Mouse (Mus musculus) ES-E14 (cell line): ENCODE results near the gene Tmem30c. TPM values are rescaled to one million over a fixed set of nuclear protein-coding genes. Genes with fewer than 3 reads are reported as not detected.

Source experiments
- DNase-seq: peaks from one replicate; pipeline ENCODE4 v3.0.0-alpha.2; 2013; ENCODE audit warnings: low read depth, low spot score
- H3K27ac ChIP-seq: 2 replicates; pipeline ENCODE4 v1.5.1; 2012; ENCODE audit warnings: low read depth, mild to moderate bottlenecking, low read length, moderate library complexity, mixed read lengths; ENCODE audit not compliant: poor library complexity, insufficient read depth, severe bottlenecking
- H3K36me3 ChIP-seq: 2 replicates; pipeline ENCODE4 v1.6.1; 2012; ENCODE audit warnings: mild to moderate bottlenecking, low read length, moderate library complexity, mixed read lengths; ENCODE audit not compliant: control insufficient read depth, poor library complexity, insufficient read depth, severe bottlenecking
- H3K4me1 ChIP-seq, 2 experiments: fragments of 150-350 bp in 1 of 2; sonication (generic) in 1 of 2; 2 replicates each; pipeline ENCODE4 v1.6.1; 2012; ENCODE audit warnings: low read length in 2 of 2, mild to moderate bottlenecking in 1 of 2, mixed read lengths in 1 of 2; ENCODE audit not compliant: control insufficient read depth in 2 of 2, insufficient read depth in 2 of 2, poor library complexity in 1 of 2
- H3K4me3 ChIP-seq, 2 experiments: fragments of 150-350 bp in 1 of 2; sonication (generic) in 1 of 2; 2 replicates each; pipeline ENCODE4 v1.5.1; 2012; ENCODE audit warnings: low read length in 2 of 2, low read depth in 1 of 2, mild to moderate bottlenecking in 1 of 2, mixed read lengths in 1 of 2; ENCODE audit not compliant: insufficient read depth in 1 of 2, poor library complexity in 1 of 2, severe bottlenecking in 1 of 2
- H3K9ac ChIP-seq: 2 replicates; pipeline ENCODE4 v1.6.1; 2012; ENCODE audit warnings: low read depth, mild to moderate bottlenecking, low read length, mixed read lengths; ENCODE audit not compliant: poor library complexity, insufficient read depth, severe bottlenecking
- H3K9me3 ChIP-seq: fragments of 150-350 bp; sonication (generic); 2 replicates; pipeline ENCODE4 v1.6.1; 2012; ENCODE audit warnings: low read depth, mild to moderate bottlenecking, low read length; ENCODE audit not compliant: control insufficient read depth, insufficient read depth
- CHD2 ChIP-seq: IDR thresholded peaks from 2 replicates; pipeline ENCODE4 v1.6.1; 2014; ENCODE audit warnings: mild to moderate bottlenecking, low read depth, low read length, inconsistent platforms
- HCFC1 ChIP-seq: IDR thresholded peaks from 2 replicates; pipeline ENCODE4 v1.6.1; 2012; ENCODE audit warnings: low read length, inconsistent platforms, borderline replicate concordance; ENCODE audit not compliant: insufficient read depth
- MAFK ChIP-seq: IDR thresholded peaks from 2 replicates; pipeline ENCODE4 v1.6.1; 2014; ENCODE audit warnings: mild to moderate bottlenecking, low read depth, low read length, inconsistent platforms; ENCODE audit not compliant: insufficient read depth
- ZC3H11A ChIP-seq: IDR thresholded peaks from 2 replicates; pipeline ENCODE4 v1.6.1; 2012; ENCODE audit warnings: low read depth, mild to moderate bottlenecking, inconsistent platforms, low read length, borderline replicate concordance
- ZNF384 ChIP-seq: IDR thresholded peaks from 2 replicates; pipeline ENCODE4 v1.6.1; 2012; ENCODE audit warnings: low read depth, low read length, inconsistent platforms
- in situ Hi-C, 2 experiments: fragments of 600-800 bp; cut with MboI; formaldehyde crosslinking; loops; one replicate each; pipeline ENCODE4 v1.15.1; 2025; ENCODE audit warnings: low sequenced_read_pairs in 2 of 2, inconsistent platforms in 1 of 2; ENCODE audit not compliant: unreplicated experiment in 2 of 2
- total RNA-seq: library from RNA; depleted of rRNA; stranded (reverse); fragments of 300-350 nt; gene quantifications from 2 replicates; pipeline ENCODE4 v1.2.3, GENCODE M21; 2012

Tmem30c gene
- total RNA-seq, 1 experiment, result 0.04 TPM

DNA sequence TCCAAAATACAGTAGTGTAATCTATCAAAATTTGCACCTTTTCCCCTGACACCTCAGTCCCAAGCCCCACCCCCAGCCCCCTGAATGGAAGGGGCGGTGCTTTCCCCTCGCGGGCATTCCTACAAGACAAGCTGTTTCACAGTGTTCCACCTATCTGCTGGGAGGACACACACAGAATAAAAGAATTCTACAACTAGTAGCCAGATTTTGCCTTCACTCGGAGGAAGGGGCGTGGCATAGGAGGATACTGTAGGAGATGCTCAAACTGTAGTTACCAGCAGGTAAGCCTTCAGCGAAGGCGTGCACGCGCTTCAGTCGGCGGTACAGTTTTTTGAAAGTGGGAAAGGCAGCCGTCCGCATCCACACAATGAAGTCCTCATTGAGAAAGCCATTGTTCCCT is 22.9 kb downstream of the Tmem30c start:
- no peak for TF ChIP-seq ZNF384
- TF ChIP-seq CHD2, result no peak
- TF ChIP-seq ZC3H11A, result no peak
- TF ChIP-seq MAFK, result no peak
- no peak for TF ChIP-seq HCFC1
- Histone ChIP-seq H3K9ac (no peak overlapping the region), H3K36me3 (no peaks in the 10 kb centered on the region), H3K4me3 (peak overlapping the region; percentile 1 to 39; a peak in 2 of 4 replicates), H3K9me3 (no peaks in the 10 kb centered on the region; the same call in 1 of the 2 replicates), H3K27ac (no peak overlapping the region), H3K4me1 (peaks cover 0 to 2% of the 10 kb centered on the region in 2 experiments; a peak in 1 of 4 replicates)
- in situ Hi-C loops, result no loop called here
- peak; percentile 25 for DNase-seq

DNA sequence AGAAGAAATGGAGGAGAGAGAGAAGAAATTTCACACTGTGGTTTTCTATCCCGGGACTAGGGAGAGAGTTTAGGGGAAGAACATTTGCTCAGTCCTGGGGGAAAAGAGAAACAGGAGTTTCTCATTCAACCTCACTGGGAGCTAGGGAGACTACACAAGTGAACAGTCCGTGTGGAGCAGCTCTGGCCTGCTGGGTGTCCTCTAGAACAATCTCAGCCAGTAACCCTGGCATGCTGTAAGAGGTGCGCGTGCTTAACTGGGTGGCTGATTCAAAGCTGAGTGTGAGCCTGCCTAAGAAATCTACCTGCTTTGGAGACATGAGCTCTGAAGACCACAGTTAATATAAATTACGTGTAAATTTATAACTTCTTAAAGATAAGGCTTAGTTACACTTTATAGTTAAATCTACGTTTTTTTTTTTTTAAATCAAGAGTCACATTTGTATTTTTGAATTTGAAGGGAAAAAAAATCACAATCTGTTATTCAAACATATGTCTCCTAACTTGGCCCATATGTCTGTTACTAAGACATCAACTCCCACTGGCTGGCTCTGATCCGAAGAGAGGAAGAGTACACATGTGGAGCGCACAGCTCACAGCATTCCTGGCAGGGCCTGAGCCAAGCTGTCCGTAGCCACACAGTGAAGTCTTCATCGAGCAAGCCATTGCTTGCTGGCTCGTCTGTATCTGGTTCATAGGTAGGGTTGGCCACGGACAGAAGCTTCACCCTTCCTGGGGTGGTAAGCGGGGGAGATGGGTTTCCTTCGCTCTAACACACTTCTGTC is 24.4 kb downstream of the Tmem30c start:
- DNase-seq, result no peak
- TF ChIP-seq HCFC1 (no peak), MAFK (no peak), ZNF384 (no peak), ZC3H11A (no peak), CHD2 (no peak)
- H3K4me3 ChIP-seq, result no peak overlapping the region
- no peaks in the 10 kb centered on the region for H3K36me3 ChIP-seq
- peaks cover 0 to 2% of the 10 kb centered on the region in 2 experiments; a peak in 1 of 4 replicates for H3K4me1 ChIP-seq
- H3K9ac ChIP-seq, result no peak overlapping the region
- in situ Hi-C loops, result no loop called here
- no peak overlapping the region for H3K27ac ChIP-seq
- no peaks in the 10 kb centered on the region for H3K9me3 ChIP-seq

- Histone ChIP-seq H3K27ac (no peak overlapping the region), H3K36me3 (no peaks in the 10 kb centered on the region), H3K9ac (no peak overlapping the region), H3K4me3 (no peak overlapping the region), H3K9me3 (no peaks in the 10 kb centered on the region), H3K4me1 (peaks cover 0 to 2% of the 10 kb centered on the region in 2 experiments; a peak in 1 of 4 replicates)
- in situ Hi-C loops, result no loop called here
- no peak for TF ChIP-seq CHD2
- TF ChIP-seq MAFK, result no peak
- no peak for TF ChIP-seq ZC3H11A
- no peak for TF ChIP-seq ZNF384
- TF ChIP-seq HCFC1, result no peak
- DNase-seq, result no peak
Measured at GRCm38 (mm10) chr16:57267068-57267467, 25.6 kb downstream of the Tmem30c start.

GRCm38 (mm10) chr16:57260152-57260551 is 32.5 kb downstream of the Tmem30c start:
- no peaks in the 10 kb centered on the region for H3K9me3 ChIP-seq
- TF ChIP-seq HCFC1 (no peak), ZC3H11A (no peak), MAFK (no peak), ZNF384 (no peak), CHD2 (no peak)
- H3K9ac ChIP-seq, result no peak overlapping the region
- no peaks in the 10 kb centered on the region for H3K36me3 ChIP-seq
- H3K4me3 ChIP-seq, result no peak overlapping the region
- no peaks in the 10 kb centered on the region for H3K4me1 ChIP-seq
- H3K27ac ChIP-seq, result no peak overlapping the region
- in situ Hi-C loops, result no loop called here
- no peak for DNase-seq
